Mouse (Mus musculus) MN1 (cell line): ENCODE data around the gene Gabpb2.

ENCODE experiments used
- DNase-seq: peaks from one replicate; pipeline ENCODE4 v3.0.0-alpha.2; 2016; ENCODE audit warnings: low spot score

Gene Gabpb2

DNA sequence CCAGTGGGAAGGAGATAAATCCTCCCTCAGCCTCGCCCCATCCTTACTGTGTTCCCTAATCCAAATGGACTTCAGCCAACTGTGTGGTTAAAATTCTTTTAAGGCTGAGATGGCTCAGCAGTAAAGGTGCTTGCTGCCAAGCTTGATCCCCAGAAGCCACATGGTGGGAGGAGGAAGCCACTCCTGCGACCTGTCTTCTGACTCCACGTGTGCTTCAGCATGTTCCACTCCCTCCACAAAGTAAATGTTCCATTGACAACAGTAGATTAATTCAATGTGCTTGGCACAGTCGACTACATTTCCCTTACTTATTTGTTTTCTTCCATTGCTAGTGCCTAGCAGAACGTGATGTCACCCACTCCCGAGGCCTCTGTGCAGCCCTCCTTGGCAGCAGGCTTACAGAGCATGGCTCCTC, 23.0 kb downstream of the Gabpb2 start:
- DNase-seq: no peak

GRCm38 (mm10) chr3:95186888-95187287, 30.8 kb downstream of the Gabpb2 start:
- DNase-seq: no peak

DNA sequence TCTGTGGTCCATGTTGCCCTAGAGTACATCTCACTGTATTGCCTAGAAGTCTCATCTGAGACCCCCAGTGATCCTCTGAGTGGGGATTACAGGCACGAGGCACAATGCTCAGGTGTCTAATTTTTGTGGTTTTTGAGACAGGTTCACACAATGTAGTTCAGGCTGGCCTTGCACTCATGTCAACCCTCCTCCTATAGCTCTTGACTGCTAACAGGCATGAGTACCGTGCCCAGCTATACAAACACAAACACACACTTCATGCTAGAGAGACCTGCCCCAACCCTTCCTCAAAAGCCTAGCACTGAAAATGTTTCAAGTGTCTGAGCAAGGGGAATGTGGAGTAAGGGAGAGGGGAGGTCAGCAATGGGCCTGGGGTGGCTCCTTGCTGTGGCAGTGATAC, 31.6 kb downstream of the Gabpb2 start:
- no peak for DNase-seq

DNA sequence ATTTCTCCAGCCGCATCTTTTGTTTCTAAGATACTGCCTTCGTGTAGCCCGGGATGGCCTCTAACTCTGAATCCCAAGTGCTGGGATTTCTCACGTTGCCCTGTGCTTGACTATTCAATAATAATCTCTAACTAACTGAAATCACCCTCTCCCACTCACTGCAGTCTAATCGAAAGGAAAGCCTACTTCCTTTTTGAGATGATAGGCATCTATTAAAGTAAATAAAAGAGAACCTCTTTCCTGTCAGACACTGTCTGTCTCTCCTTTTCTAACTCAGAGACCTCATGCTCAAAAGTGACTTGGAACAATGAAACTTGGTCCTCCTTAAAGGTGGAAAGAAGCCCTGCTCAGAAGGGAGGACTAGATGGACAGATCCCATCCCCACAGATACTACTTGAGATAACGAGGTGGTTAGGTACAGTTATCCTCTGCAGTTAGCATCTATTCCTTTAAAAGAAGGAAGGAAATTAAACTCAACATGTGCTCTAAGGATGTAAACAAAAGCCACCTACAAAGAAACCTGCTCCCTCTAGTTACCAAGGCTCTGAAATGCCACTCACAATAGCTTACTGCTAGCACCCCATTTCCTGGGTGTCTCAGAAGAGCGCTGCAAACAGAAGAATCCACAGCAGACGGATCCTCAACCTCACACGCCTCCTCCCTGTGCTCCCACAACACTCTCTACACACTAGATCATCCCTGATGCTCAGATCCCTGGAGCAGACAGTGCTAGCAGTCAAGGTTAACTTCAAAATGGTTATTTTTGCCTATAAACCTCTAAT, 32.7 kb downstream of the Gabpb2 start:
- DNase-seq: no peak

GRCm38 (mm10) chr3:95181841-95182240, 35.9 kb downstream of the Gabpb2 start:
- DNase-seq: no peak

DNA sequence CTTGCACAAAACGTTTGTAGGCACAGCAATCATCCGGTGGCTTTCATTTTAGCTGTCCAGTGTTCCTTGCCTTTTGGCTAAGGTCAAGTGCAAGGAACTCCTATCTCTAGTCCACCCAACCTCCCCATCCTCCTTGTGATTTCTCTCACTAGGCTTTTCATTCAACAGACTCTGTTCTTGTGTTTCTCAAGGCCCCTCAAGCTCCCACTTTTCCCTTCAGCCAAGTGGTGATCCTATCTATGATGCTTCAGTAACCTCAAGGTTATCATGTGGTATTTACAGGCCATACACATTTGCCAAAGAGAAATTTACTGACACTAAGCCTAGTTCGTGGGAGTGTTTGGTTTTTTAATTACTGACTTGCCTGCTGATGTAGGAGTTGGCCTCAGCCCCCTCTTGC, 37.8 kb downstream of the Gabpb2 start:
- DNase-seq: no peak

- DNase-seq: no peak
Observed at GRCm38 (mm10) chr3:95178948-95179347, 38.8 kb downstream of the Gabpb2 start.

DNA sequence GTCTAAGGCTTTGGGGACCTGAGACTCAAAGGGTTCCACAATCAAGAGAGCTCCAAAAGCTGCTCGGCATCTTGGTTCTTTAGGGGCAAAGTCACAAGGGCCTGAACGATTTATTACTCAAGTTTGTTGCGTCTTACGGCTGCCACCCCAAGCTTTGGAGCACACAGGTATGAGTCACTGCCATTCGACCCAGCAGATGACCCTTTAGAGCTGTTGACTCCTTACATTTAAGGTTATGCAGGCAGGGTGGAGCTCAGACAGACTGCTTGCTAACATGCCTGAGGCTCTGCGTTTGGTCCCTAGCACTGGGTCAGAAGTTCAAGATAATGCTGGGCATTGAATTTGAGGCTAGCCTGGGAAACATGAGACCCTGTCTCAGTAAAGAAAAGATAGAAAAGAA, 40.1 kb downstream of the Gabpb2 start:
- DNase-seq: no peak

DNA sequence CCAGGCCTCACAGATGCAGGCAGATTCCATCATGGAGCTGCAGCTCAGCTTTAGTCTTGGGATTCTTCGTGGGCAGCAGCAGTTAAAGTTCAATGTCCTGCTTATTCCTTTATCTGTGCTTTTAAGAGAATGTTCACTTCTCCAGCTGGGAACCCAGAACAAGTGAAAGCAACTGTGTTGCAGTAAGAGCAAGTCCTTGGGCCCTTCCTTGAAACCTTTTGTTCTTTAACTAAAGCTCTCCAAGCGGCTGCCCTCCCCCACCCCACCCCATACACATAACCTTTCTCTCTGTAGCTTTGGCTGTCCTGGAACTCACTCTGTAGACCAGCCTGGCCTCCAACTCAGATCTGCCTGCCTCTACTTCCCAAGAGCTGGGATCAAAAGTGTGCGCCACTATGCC, 41.2 kb downstream of the Gabpb2 start:
- DNase-seq: no peak

DNA sequence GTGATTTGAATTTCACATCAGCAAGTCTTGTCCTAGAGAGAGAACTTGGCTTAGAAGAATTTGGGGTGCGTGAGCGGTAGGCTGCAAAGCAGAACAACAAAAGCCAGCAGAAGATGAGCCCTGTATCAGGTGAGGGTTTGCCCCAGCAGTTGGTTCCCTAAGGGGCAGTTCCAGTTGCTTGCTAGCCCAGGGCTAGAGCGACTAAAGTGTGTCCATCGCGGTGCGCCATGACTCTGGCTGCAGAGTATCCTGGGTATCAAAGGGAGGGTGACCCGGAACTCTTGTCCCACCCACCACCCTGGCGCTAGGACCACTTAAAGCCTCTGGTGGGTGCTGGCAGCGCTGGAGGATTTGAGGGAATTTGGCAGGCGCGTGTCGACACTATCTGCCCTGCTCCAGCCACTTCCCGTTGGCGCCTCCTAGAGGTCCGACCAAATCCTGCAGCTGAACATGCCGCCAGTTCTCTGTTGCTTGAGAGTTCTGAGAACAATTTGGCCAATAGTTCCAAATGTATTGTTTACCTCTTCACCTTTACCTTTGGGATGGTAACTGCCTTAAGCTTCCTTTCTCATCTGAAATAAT, 43.6 kb downstream of the Gabpb2 start:
- no peak for DNase-seq

GRCm38 (mm10) chr3:95173256-95173949, 44.3 kb downstream of the Gabpb2 start:
- DNase-seq: no peak

GRCm38 (mm10) chr3:95172526-95173255, 45.0 kb downstream of the Gabpb2 start:
- DNase-seq: no peak

DNA sequence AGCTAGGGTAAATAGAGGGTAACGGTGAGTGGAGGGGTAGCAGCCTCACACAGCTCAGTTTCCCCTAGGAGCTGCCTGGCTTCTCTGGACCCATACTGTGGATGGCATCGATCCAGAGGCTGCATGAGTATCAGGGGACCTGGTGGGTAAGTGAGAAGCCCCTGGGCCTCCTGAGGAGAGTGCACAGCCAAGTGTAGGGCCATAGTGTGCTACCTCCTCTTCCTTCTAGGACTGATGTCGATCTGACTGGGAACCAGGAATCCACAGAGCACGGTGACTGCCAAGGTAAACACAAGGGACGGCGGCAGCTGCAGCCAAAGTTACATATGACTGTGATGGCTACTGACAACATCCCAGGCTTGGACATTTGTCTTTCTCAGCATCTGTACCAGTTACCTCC, 46.6 kb downstream of the Gabpb2 start:
- DNase-seq: no peak

DNA sequence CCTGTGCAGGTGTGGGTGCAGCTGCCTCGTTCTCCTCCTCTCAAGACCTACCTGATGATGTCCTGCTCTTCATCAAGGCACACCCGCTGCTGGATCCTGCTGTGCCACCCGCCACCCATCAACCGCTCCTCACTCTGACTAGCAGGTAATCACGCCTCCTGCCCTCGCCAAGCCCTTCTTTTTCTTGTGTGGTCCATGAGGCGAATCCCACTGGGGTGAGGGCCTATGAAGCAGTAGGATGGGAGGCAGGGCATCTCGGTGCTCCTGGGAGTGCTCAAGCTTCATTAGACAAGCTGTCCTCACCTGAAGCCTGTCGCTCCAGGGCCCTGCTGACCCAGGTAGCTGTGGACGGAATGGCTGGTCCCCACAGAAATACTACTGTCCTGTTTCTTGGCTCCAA, 47.7 kb downstream of the Gabpb2 start:
- no peak for DNase-seq

GRCm38 (mm10) chr3:95164840-95165239, 52.9 kb downstream of the Gabpb2 start:
- DNase-seq: no peak

DNA sequence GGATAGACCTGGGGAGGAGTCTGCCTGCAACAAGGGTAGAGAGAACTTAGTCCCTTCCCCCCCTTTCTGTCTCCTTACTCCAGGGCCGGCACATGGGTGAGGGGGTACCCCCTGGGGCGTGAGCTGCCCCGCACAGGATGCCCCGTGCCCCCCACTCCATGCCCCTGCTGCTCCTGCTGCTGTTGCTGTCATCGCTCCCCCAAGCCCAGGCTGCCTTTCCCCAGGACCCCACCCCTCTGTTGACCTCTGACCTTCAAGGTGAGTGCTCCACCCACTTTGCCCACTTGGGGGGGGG, 53.5 kb downstream of the Gabpb2 start:
- DNase-seq: no peak

DNA sequence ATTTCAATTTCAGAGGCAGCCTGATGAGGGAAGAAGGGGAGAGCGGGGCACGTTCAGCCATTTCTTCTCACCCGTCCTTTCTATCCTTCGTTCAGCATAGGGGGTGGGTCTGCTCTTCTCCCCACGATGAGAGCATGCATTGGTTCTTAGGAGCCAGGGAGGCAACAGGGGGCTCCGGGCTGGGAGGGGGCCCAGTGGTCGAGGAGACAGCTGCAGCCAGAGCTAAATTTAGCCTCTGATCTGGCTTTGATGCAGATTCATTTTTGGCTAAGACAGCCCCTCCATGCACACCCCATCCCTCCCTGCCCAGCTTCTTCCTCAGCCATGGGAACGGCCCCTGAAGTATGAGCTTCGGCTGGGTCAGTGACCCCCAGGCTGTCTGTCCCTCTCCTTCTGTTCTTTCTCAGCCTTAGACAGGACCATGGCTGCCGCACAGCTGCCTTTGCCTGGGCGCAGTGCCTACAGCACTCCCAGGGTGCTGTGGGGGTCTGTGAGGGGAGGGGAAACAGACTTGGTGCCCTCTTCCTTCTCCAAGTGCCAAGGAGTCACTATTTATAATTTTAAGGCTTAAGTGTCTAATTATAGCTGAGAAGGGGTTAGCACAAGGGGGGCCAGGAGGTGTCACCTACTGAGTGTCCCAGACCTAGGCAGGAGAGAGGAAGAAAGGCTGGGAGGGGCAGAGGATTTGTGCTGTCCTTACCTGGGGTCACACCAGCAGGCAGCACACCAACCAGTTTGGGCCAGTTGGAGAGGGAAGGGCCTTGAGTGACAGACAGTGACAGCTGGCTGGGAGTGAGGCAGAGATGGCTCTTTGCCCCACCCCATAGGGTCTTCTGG, 54.1 kb downstream of the Gabpb2 start:
- DNase-seq: no peak

DNA sequence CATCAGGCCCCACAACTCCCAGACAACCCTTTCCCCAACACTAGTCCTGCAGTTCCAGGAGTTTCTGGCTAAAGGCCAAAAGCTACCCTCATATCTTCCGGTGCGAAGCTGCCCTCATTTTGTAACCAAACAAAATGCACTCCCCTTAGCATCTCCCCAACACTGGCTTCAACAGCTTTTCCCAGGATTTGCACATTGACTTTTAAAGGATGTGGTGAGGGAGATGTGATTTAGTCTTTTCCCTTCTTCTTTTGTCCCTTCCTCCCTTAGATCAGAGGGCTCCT, 55.4 kb downstream of the Gabpb2 start:
- no peak for DNase-seq

- DNase-seq: no peak
Observed at GRCm38 (mm10) chr3:95161618-95162344, 55.9 kb downstream of the Gabpb2 start.

DNA sequence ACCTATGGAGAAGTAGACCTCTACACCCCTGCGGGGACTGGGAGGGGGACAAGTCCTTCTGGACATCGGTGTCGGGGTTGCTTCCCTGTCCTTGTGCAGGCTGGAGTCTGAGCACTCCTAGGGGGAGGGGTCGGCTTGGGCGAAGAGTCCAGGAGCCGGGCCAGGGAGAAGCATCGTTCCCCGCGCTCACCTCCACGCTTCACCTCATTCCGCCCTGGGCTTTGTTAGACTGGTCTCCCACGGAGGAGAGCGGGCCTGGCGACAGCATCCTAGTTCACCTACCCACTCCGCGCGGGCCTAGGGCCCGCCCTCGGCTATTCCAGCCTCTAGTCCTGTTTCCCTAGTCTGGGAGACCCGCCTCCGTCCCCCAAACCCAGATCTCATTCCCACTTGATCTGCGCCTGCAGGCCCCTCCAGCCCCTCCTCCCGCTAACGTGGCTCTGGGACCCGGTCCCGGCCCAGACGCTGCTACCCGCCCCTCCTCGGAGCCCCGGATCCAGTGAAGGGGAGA, 56.6 kb downstream of the Gabpb2 start:
- peak; percentile 33 for DNase-seq
